Mouse (Mus musculus): ENCODE results near the gene Vps35l.

Gene Vps35l

DNA sequence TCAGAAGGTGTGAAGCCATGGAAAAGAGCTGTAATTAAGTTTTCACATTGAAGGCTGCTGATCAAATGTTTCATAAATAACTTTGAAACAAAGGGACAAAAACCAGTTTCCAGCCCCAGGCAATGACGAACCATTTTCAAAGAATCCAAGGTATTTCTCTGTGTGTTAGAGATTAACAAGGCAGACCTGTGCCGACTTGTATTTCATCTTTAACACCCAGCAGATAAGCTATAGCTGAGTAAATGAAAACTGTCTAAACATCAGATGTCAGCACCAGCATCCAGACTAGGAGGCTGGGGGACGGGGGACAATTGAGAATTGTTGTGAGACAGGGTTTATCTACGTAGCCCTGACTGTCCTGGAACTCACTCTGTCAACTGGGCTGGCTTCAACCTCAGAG, 143.9 kb downstream of the Vps35l start:
- no peak for DNase-seq (ENCODE audit: low read depth)

DNA sequence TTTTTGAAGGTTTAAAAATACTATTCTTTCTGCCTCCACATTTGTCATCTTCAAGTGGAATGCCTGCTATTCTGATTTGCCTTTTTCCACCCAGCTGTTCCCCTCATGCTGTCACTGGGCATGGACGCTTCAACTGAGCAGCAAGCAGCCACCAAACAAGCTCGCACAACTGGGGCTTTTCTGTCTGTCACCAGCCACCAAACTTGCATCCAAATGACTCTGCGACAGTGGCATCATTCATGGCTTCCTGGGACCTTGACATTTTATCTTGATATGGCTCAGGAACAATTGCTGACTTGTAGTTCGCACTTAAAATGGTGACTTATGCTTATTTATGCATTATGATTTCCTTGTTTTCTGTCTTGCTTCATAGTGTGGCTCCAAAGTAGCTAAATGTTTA, 144.9 kb downstream of the Vps35l start:
- DNase-seq (ENCODE audit: low read depth) = no peak

DNA sequence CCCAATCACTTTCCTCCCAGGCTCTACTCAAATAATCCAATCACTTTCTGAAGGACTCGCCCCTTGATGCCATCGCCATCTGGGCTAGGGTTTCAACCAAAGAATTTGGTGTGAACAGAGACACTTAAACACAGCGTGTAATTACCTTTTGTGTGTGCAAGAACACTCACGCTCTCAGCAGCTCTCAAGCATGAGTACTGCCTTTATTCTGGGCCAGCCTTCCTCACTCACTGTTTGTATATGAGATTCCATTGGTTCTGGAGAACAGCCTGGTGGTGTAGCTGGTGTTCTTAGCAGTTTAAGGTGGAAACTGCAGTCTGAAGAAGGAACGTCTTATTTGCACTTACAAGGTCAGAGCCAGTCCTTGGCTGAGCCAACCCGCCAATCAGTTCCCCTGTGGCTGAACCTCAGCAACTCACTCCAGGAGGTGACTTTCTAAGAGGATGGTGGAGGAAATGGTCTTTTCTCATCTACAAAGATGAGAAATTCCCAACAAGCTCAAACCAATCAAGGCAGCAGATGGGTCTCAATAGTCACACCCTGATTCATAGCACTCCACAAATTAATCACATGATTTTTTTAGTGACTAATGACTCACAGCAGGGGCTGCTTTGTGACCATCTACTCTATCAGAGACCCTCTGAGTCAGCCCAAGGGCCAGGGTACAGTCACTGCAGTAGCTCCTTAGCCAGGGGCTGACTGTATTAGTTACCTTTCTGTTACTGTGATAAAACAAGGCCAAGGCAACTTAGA, 147.5 kb downstream of the Vps35l start:
- DNase-seq (ENCODE audit: low read depth) = peak; percentile 35

DNA sequence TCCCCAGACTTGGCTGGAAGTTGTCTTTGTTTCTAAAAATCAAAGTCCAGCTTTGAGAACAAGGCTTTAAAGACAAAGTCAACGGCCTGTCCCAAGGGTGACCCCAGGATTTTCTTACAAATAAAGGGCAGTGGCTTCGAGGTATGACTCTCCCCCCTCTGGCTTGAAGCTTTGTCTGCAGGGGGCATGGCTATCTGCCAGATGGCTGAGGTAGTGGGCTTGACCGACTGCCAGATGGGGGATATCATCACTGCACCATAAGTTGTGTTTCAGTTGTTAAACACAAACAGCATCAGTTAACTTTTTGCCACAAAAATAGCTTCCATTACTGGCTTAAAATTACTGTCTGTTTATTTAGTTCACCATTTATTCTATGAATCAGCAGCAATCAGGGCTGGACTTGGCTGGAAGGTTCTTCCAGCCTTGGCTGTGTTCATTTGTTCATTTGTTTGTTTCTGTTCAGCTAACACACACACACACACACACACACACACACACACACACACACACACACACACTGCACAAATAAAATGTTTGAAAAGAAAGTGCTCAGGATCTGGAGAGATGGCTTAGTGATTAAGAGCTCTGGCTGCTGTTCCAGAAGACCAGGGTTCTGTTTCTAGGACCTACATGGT, 149.1 kb downstream of the Vps35l start:
- DNase-seq (ENCODE audit: low read depth) = peak; percentile 75
